Mouse (Mus musculus) thymus, adult 2 months (tissue): ENCODE data around the gene Cacna1d. TPM values are rescaled to one million over a fixed set of nuclear protein-coding genes. Genes with fewer than 3 reads are reported as not detected.

Experiments
- DNase-seq: peaks from one replicate; pipeline ENCODE4 v3.0.0; 2021
- H3K27ac ChIP-seq: fragments of 200-500 bp; 2 replicates; pipeline ENCODE4 v1.5.1; 2012; ENCODE audit warnings: low read length, control low read depth; ENCODE audit not compliant: control insufficient read depth, insufficient read depth
- H3K27me3 ChIP-seq: fragments of 200-500 bp; 2 replicates; pipeline ENCODE4 v1.6.1; 2012; ENCODE audit warnings: mild to moderate bottlenecking, low read length, moderate library complexity, mixed read lengths; ENCODE audit not compliant: control insufficient read depth, insufficient read depth
- H3K36me3 ChIP-seq: fragments of 200-500 bp; 2 replicates; pipeline ENCODE4 v1.6.1; 2012; ENCODE audit warnings: mild to moderate bottlenecking, low read length, moderate library complexity; ENCODE audit not compliant: control insufficient read depth, insufficient read depth
- H3K4me1 ChIP-seq: fragments of 200-500 bp; replicated peaks from 2 replicates; pipeline ENCODE4 v1.6.1; 2012; ENCODE audit warnings: low read length; ENCODE audit not compliant: control insufficient read depth, insufficient read depth
- H3K4me3 ChIP-seq: fragments of 200-500 bp; 2 replicates; pipeline ENCODE4 v1.5.1; 2012; ENCODE audit warnings: mild to moderate bottlenecking, low read length, control low read depth, moderate library complexity; ENCODE audit not compliant: control insufficient read depth, insufficient read depth
- CTCF ChIP-seq: fragments of 200-500 bp; IDR thresholded peaks from 2 replicates; pipeline ENCODE4 v1.5.1; 2012; ENCODE audit warnings: mild to moderate bottlenecking, control low read depth, low read length, moderate library complexity, borderline replicate concordance; ENCODE audit not compliant: control insufficient read depth, poor library complexity, insufficient read depth; ENCODE audit errors: extremely low read depth
- POLR2A ChIP-seq: fragments of 200-500 bp; IDR thresholded peaks from 2 replicates; pipeline ENCODE4 v1.6.1; 2012; ENCODE audit warnings: mild to moderate bottlenecking, low read length, control low read depth, moderate library complexity; ENCODE audit not compliant: control insufficient read depth, poor library complexity, insufficient read depth; ENCODE audit errors: extremely low read depth
- WGBS: fragments of 180-500 bp; shearing (Covaris S2); methylation state at CpG from one replicate; pipeline ENCODE4 v1.1.7; 2018; 5-methylcytosine and 5-hydroxymethylcytosine counted together
- polyA plus RNA-seq: library from polyadenylated mRNA; depleted of rRNA; stranded (reverse); fragments of >200 nt; gene quantifications from 2 replicates; pipeline ENCODE4 v1.2.3, GENCODE M21; 2012

The Cacna1d gene
- polyA plus RNA-seq, 1 experiment: 2.2 TPM

DNA sequence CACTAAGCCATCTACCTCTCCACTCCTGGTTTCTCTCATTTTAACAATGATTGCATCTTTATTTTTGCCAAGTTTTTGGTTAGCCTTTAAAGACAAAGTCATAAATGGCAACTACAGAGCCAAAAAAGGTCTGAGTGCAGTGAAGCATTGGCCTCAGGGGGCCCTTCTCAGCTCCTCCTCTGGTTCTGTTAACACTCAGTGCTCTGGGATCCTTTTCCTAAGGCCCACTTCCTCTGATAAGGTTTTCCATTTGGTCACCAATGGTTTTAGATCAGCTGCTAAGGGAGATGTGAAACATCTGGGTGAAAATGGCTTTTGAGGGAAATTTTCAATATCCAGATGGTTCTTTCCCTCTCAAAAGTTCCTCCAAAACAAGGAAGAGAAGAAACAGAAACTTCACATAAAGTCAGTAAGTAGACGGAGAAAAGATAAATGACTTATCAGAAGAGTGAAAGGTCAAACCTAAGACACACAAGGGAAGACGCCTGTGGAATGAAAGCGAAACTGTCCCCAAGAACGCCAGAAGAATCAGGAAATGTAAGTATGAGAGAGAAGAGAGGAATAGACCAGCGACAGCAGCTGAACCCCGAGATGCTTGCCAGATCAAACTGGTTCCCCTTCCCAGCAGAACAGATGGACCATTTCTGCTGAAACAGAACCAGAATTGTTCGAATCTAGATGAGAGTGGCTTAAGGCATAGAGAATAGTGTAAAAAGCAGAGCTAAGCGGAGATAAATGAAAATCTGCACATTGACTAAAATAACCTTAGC is 85.6 kb downstream of the Cacna1d start:
- WGBS: 16% methylated on average over 8 of the region's 8 CpGs
- Histone ChIP-seq H3K4me1 (peaks cover 2% of the 10 kb centered on the region; the same call in 1 of the 2 replicates), H3K4me3 (no peak overlapping the region), H3K36me3 (no peaks in the 10 kb centered on the region), H3K27ac (no peak overlapping the region), H3K27me3 (no peaks in the 10 kb centered on the region)
- TF ChIP-seq CTCF: no peak
- no peak for TF ChIP-seq POLR2A
- no peak for DNase-seq

DNA sequence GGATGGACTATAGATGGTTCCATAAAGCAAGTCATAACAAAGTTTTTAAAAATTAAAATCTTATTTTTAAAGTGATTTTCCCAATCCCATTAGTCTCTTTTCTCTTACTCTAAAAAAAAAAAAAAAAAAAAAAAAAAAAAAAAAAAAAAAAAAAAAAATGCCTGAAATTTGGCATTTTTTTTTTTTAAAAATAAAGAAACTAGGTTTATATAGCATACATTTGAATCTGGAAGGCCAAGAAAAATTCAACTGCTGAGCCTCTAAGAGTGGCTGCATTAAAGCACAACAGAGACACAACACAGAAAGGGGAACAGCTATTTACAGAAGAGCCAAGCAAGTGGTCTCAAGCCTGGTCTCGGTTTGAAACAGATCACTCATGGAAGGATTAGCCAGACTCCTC is 112.9 kb downstream of the Cacna1d start:
- no peak overlapping the region for H3K27ac ChIP-seq
- H3K27me3 ChIP-seq: no peaks in the 10 kb centered on the region
- TF ChIP-seq CTCF: no peak
- TF ChIP-seq POLR2A: no peak
- no peak overlapping the region for H3K4me3 ChIP-seq
- no peak for DNase-seq
- no peaks in the 10 kb centered on the region for H3K36me3 ChIP-seq
- WGBS: 88% methylated on average over 1 of the region's 1 CpGs
- H3K4me1 ChIP-seq: no peaks in the 10 kb centered on the region

GRCm38 (mm10) chr14:30372878-30373277 is 118.4 kb downstream of the Cacna1d start:
- Histone ChIP-seq H3K4me1 (no peaks in the 10 kb centered on the region), H3K27ac (no peak overlapping the region), H3K4me3 (no peak overlapping the region), H3K36me3 (no peaks in the 10 kb centered on the region), H3K27me3 (no peaks in the 10 kb centered on the region)
- no peak for DNase-seq
- no peak for TF ChIP-seq CTCF
- TF ChIP-seq POLR2A: no peak
- WGBS: 88% methylated on average over 1 of the region's 1 CpGs

- no peaks in the 10 kb centered on the region for H3K27me3 ChIP-seq
- H3K27ac ChIP-seq: no peak overlapping the region
- H3K4me3 ChIP-seq: no peak overlapping the region
- no peak for TF ChIP-seq POLR2A
- TF ChIP-seq CTCF: no peak
- WGBS: 58% methylated on average over 2 of the region's 2 CpGs
- H3K36me3 ChIP-seq: no peaks in the 10 kb centered on the region
- H3K4me1 ChIP-seq: no peaks in the 10 kb centered on the region
- DNase-seq: no peak
Measured at GRCm38 (mm10) chr14:30371070-30371469, 120.2 kb downstream of the Cacna1d start.

DNA sequence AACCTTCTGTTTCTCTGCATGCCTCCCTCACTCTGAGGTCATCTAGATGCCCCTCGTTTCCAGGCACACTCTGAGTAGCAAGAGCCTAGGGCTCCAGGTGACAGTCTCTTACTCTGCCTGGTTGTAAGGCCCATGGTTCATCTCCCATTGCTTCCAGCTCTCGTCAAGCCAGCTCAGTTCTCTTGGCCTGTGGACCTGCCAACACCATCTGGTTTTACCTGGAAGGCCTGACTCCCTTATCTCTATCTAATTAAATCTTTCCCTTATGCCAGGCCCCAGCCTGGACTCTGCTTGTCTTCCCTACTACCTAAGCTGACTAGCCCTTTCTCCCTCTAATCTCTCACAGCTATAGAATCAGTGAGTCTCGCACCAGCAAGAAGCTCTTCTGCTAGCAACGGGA is 124.2 kb downstream of the Cacna1d start:
- H3K4me3 ChIP-seq: no peak overlapping the region
- no peaks in the 10 kb centered on the region for H3K36me3 ChIP-seq
- TF ChIP-seq CTCF: no peak
- TF ChIP-seq POLR2A: no peak
- no peaks in the 10 kb centered on the region for H3K27me3 ChIP-seq
- H3K4me1 ChIP-seq: peaks cover 4% of the 10 kb centered on the region; the same call in 1 of the 2 replicates
- 90% methylated on average over 4 of the region's 4 CpGs for WGBS
- DNase-seq: no peak
- no peak overlapping the region for H3K27ac ChIP-seq

GRCm38 (mm10) chr14:30365866-30366265 is 125.4 kb downstream of the Cacna1d start:
- H3K36me3 ChIP-seq: no peaks in the 10 kb centered on the region
- H3K27me3 ChIP-seq: no peaks in the 10 kb centered on the region
- H3K27ac ChIP-seq: no peak overlapping the region
- TF ChIP-seq POLR2A (no peak), CTCF (no peak)
- no peak overlapping the region for H3K4me3 ChIP-seq
- no peak for DNase-seq
- WGBS: 85% methylated on average over 5 of the region's 5 CpGs
- H3K4me1 ChIP-seq: peaks cover 4% of the 10 kb centered on the region; the same call in 1 of the 2 replicates
